Comparison of ENCODE assay signal across 9 mouse cellular contexts in the genomic region with DNA sequence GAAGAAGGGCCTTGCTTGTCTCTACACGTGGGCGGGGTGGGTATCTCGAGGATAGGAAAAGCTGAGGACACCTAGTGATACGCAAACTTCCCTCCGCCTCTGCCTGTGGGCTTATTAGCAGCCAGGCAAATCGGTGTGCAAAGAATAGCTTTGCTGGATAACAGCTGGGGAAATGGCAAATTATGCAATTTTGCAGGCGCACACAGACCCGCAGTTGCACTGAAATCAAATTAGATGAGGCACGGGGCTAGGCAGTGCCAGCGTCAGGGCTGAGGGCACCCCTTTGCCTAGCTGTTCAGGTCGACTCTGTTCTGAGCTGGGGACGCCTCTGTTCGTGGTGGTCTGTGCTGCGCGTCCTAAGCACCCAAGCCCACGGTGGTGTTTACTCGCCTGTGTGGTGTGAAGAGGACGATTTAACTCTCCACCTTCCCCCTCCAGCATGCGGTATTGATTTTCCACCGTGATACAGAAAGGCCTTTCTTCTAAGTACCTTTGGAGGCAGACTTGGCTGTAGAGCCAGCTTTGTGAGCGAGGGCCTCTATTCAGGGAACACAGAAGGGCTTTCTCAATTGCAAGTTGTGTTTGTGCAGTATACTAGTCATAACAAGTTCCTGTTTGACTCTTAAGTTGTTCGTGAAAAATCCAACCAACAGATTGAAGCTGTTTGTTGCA. TPM values are rescaled to one million over a fixed set of nuclear protein-coding genes. Genes with fewer than 3 reads are reported as not detected.
DNase-seq lines count a peak whose midpoint lies in the region; ATAC-seq lines count a peak whose summit lies in the region.
"Had no signal": no experiment of that assay in that cellular context is flagged by ENCODE, and none has a peak within 500 bp of the region (broad histone marks: within the 10 kb centered on the region; RNA-seq: fewer than 3 reads in every experiment).

No protein-coding gene starts in this region.

- no peak overlapping the region for H3K9ac ChIP-seq in limb, embryonic 15.5 days
- H3K9ac ChIP-seq in stomach, embryonic 14.5 days (replicated peaks; ENCODE audit: low read depth, low read length): no peak overlapping the region

- H3K4me1 ChIP-seq in heart, embryonic 10.5 days: peaks cover 13% of the 10 kb centered on the region
- peaks cover 4% of the 10 kb centered on the region; the same call in 1 of the 2 replicates for H3K4me1 ChIP-seq in limb, embryonic 15.5 days
- H3K4me1 ChIP-seq in stomach, embryonic 14.5 days (ENCODE audit: control insufficient read depth, insufficient read depth, low read length): no peaks in the 10 kb centered on the region

- 38% methylated on average over 22 of the region's 22 CpGs for WGBS in heart, embryonic 10.5 days
- 29% methylated on average over 22 of the region's 22 CpGs for WGBS in limb, embryonic 15.5 days
- 44% methylated on average over 22 of the region's 22 CpGs for WGBS in stomach, embryonic 14.5 days

- H3K4me2 ChIP-seq in limb, embryonic 15.5 days: peak overlapping the region; percentile 35
- H3K4me2 ChIP-seq in stomach, embryonic 14.5 days (replicated peaks; ENCODE audit: low read depth, low read length): 0 out of 2 replicates have a peak overlapping the region, but pooled peaks have one; percentile 19

- H3K36me3 ChIP-seq in heart, embryonic 10.5 days: no peaks in the 10 kb centered on the region
- no peaks in the 10 kb centered on the region for H3K36me3 ChIP-seq in limb, embryonic 15.5 days
- no peaks in the 10 kb centered on the region for H3K36me3 ChIP-seq in stomach, embryonic 14.5 days (ENCODE audit: control insufficient read depth, insufficient read depth, low read length)

- H3K27me3 ChIP-seq in heart, embryonic 10.5 days (ENCODE audit: insufficient read depth, poor library complexity, severe bottlenecking): no peaks in the 10 kb centered on the region
- no peaks in the 10 kb centered on the region for H3K27me3 ChIP-seq in limb, embryonic 15.5 days
- H3K27me3 ChIP-seq in stomach, embryonic 14.5 days (ENCODE audit: control insufficient read depth, insufficient read depth, low read length): no peaks in the 10 kb centered on the region

- H3K9me3 ChIP-seq in heart, embryonic 10.5 days: no peaks in the 10 kb centered on the region
- no peaks in the 10 kb centered on the region for H3K9me3 ChIP-seq in limb, embryonic 15.5 days
- H3K9me3 ChIP-seq in stomach, embryonic 14.5 days (ENCODE audit: control insufficient read depth, low read depth, low read length): no peaks in the 10 kb centered on the region

- H3K27ac ChIP-seq in heart, embryonic 10.5 days: no peak overlapping the region
- H3K27ac ChIP-seq in limb, embryonic 15.5 days: peak overlapping the region; percentile 23
- no peak overlapping the region for H3K27ac ChIP-seq in stomach, embryonic 14.5 days (ENCODE audit: low read length)

- DNase-seq in heart, embryonic 10.5 days (ENCODE audit: low spot score): no peak
- DNase-seq in heart, adult 18-20 months: no peak
- peak; percentile 40 for DNase-seq in R1 (ENCODE audit: low read depth, low spot score)
- peak; percentile 14 to 28 for DNase-seq in frontal cortex, postnatal 14 days (ENCODE audit: low spot score in 2 of 2)
- no peak for DNase-seq in natural killer cell, adult 2 months (ENCODE audit: low spot score in 2 of 2)
- no peak for DNase-seq in urinary bladder, adult 18-20 months (ENCODE audit: low spot score in 2 of 2)

- H3K4me3 ChIP-seq in heart, embryonic 10.5 days: peak overlapping the region; percentile 42
- peak overlapping the region; percentile 3; the same call in 1 of the 2 replicates for H3K4me3 ChIP-seq in limb, embryonic 15.5 days
- no peak overlapping the region for H3K4me3 ChIP-seq in stomach, embryonic 14.5 days (ENCODE audit: low read depth, low read length)

- peak; percentile 69; the same call in 1 of the 2 replicates for ATAC-seq in limb, embryonic 15.5 days (ENCODE audit: insufficient number of reproducible peaks, low FRiP score, low TSS enrichment, low read depth)
- no peak for ATAC-seq in stomach, embryonic 14.5 days (ENCODE audit: insufficient number of reproducible peaks, insufficient read depth, low FRiP score, low read depth)

RNA-seq across cellular contexts. Expression of gene 9330182O14Rik, which starts 19.4 kb away (rescaled TPM):
- not detected in 2 replicates for polyA plus RNA-seq in heart, embryonic 10.5 days (2016; fragmentation: Nextera tagmentation; extraction: Ambion mirVana)
- not detected for total RNA-seq in heart, adult 18-20 months (2021)
- not detected in 2 replicates for polyA plus RNA-seq in limb, embryonic 15.5 days (2015; fragmentation: Nextera tagmentation; extraction: Ambion mirVana)
- not detected in 2 replicates for polyA plus RNA-seq in stomach, embryonic 14.5 days (2014; fragmentation: Nextera tagmentation; extraction: Ambion mirVana)
- total RNA-seq: neutrophil, adult 5-6 weeks had no signal

Comparison
In these comparisons a context has a peak if more than half of its experiments do, and no peak if none do; other contexts are left out.
1. DNase-seq: peak in R1 (single experiment) and frontal cortex, postnatal 14 days (2 of 2); none in heart, embryonic 10.5 days (single experiment), heart, adult 18-20 months (0 of 2), natural killer cell, adult 2 months (0 of 2) and urinary bladder, adult 18-20 months (0 of 2).